Mouse (Mus musculus) neutrophil, adult 5-6 weeks (primary cell): ENCODE data around the gene Gabrb1. TPM values are rescaled to one million over a fixed set of nuclear protein-coding genes. Genes with fewer than 3 reads are reported as not detected.
"Not testable (repeated sequence)": the region's sequence is repeated elsewhere in the genome, so short reads cannot be mapped to it uniquely, and the experiment has no call there.

ENCODE experiments used
- ATAC-seq: fragments of 151-379, 151-347 bp; 2 replicates; pipeline ENCODE4 v1.8.0; 2017; ENCODE audit warnings: mild to moderate bottlenecking, moderate TSS enrichment; ENCODE audit not compliant: insufficient number of reproducible peaks, poor library complexity, low FRiP score, severe bottlenecking; ENCODE audit errors: extremely low read depth
- total RNA-seq: library from RNA; stranded (forward); fragments of 200-1000 nt; gene quantifications from 2 replicates; pipeline ENCODE4 v1.2.3, GENCODE M21; 2017

Gene Gabrb1
- total RNA-seq, 1 experiment from 2014 or later, result under 0.01 TPM

- ATAC-seq, result no peak
These were observed 476.0 kb downstream of the Gabrb1 start for GRCm38 (mm10) chr5:72133906-72134305.

DNA sequence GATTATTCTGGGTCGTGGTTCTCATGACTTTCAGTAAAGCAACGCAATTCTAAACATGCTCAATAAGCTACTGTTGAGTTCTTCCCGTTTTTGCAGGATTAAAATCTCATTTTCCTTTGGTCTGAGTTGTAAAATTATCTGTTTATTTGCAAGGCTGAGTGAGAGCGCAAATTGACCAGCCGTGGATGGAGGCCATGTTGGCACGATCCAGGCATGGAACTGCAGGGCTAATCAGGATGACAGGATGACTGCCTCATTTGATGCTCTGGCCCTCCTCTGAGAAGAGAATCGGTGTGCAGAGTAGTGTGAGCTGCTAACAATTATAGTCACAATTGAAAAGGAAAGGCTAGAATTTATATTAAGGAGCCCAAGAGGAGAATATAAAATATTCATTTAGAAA lies 480.3 kb downstream of the Gabrb1 start:
- ATAC-seq, result no peak

DNA sequence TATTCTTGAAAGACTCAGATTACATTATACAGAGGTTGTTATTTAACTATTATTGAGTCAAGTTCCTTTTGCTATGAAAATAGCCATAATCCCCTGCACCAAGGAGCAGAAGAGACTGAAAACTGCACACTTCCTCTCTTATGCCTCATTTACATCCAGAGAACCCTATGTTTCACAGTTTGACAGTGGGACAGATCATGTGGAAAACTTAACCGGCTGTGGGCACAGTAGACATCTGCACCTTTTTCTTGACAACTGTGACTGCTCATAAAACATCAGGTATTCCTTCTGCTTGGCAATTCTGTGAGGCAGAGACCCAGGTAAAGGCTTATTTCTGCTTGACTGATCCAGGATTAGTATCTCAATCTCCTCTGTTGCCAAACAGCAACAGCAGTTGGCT lies 481.7 kb downstream of the Gabrb1 start:
- ATAC-seq, result no peak

- ATAC-seq, result no peak
These were observed 490.8 kb downstream of the Gabrb1 start for GRCm38 (mm10) chr5:72148679-72149078.

DNA sequence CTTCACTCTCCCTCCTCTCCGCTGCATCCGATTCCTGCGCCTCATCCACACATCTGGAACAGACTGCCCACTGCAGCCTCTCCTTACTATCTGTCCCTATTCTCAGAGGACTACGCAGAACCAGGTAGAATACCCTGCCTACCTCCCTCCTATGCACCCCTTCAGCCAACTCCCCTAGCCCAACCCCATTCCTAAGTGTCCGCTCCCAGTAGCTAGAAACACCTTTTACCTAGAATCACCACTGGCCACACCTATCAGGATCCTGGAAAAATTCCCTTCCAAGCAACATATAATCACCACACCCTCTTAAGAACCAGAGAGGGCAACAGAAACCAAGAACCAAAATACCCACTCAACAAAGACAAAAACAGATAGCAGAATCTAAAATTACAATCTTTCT lies 493.0 kb downstream of the Gabrb1 start:
- no peak for ATAC-seq

DNA sequence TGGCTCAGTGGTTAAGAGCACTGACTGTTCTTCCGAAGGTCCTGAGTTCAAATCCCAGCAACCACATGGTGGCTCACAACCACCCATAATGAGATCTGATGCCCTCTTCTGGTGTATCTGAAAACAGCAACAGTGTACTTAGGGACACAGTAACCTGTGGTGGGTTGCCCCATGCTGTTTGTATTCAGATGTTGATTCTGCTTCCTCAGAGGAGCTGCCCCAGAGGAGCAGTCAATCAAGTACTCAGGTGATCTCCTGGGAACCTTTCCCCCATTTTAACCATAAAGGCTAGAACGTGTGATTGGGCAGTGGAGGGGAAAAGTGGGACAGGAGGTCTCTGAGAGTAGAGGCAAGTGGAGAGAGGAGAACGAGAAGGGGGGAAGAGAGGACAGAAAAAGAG lies 497.8 kb downstream of the Gabrb1 start:
- ATAC-seq, result not testable (repeated sequence)

GRCm38 (mm10) chr5:72156598-72156997 lies 498.7 kb downstream of the Gabrb1 start:
- ATAC-seq, result no peak

GRCm38 (mm10) chr5:72158667-72159066 lies 500.8 kb downstream of the Gabrb1 start:
- no peak for ATAC-seq

- ATAC-seq, result no peak
These were observed 501.6 kb downstream of the Gabrb1 start for GRCm38 (mm10) chr5:72159537-72159936.

GRCm38 (mm10) chr5:72160781-72161485 lies 503.0 kb downstream of the Gabrb1 start:
- ATAC-seq, result peak; percentile 35; the same call in 1 of the 2 replicates

DNA sequence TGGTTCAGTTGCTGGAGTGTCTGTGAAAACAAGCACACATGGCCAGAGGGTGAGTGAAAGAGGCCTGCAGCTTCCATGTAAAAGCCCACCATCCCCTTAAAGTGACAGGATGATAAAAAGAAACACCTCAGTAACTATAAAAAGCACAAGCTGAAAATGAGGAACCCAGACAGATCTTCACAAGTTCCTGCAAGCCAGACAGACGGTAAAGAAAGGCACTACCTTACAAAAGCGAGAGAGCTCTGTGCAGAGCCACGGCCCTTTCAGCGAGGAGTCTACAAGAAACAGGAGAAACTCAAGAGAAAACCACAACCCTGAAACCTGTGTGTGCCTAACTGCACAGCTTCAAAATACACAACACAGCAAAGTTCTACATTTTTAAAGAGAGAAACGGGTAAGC lies 504.9 kb downstream of the Gabrb1 start:
- ATAC-seq, result peak; percentile 42

DNA sequence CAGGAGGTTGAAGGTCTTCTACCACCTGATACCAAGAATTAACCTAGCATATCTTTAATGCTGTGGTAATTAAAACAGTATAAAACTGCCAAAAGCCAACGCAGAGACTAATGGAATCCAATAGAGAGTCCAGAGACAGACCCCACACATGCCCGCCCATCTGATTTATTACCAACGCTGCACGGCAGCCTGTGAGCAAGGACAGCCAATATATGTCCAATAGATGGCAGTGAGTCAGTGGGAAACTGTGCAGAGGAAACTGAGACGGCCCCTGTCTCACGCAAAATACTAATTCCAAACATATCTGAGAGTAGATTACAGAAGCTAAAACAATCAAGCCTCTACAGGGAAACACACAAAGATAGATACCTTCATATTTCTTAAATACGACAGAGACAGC lies 506.5 kb downstream of the Gabrb1 start:
- ATAC-seq, result no peak

GRCm38 (mm10) chr5:72167594-72168284 lies 509.8 kb downstream of the Gabrb1 start, which contains the start of gene Commd8:
Gene Commd8 (minus strand): TSS chr5:72168189.
- ATAC-seq, result peak; percentile 81

- no peak for ATAC-seq
These were observed 510.3 kb downstream of the Gabrb1 start for GRCm38 (mm10) chr5:72168285-72168621.

DNA sequence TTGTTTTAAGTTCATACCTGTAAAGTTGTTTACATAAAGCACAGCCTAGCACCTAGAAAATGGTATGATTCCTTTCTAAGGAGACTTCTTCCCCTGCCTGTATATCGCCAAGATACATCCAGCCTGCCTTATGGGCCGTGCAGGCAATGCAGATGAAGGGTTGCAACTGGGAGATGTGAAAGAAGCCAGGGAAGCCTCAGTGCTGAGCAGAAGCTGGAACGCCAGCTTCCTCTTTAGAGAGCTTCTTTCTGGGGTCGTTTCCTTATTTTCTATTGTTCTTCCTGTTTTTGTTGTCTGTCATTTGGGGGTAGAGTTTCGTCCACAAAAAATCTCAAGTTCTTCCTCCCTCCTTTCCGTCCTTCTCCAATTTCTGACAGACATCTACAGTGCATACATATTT lies 512.2 kb downstream of the Gabrb1 start:
- peak; percentile 32; the same call in 1 of the 2 replicates for ATAC-seq

GRCm38 (mm10) chr5:72172675-72173074 lies 514.8 kb downstream of the Gabrb1 start:
- ATAC-seq, result peak; percentile 63

GRCm38 (mm10) chr5:72173521-72173920 lies 515.6 kb downstream of the Gabrb1 start:
- no peak for ATAC-seq

DNA sequence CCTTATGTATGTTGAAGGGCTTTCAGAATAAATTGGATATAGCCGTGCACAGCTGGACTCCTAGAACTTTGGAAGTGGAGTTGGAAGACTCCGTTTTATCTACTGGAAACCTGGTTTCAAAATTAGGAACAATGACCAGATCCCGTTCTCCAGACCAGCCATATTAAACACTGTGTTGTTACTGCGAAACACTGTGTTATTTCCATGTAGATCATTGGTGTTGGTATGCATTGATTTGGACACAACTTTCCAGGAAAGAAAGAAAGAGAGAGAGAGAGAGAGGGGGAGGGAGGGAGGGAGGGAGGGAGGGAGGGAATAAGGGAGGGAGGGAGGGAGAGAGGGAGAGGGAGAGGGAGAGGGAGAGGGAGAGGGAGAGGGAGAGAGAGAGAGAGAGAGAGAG lies 517.1 kb downstream of the Gabrb1 start:
- ATAC-seq, result no peak

DNA sequence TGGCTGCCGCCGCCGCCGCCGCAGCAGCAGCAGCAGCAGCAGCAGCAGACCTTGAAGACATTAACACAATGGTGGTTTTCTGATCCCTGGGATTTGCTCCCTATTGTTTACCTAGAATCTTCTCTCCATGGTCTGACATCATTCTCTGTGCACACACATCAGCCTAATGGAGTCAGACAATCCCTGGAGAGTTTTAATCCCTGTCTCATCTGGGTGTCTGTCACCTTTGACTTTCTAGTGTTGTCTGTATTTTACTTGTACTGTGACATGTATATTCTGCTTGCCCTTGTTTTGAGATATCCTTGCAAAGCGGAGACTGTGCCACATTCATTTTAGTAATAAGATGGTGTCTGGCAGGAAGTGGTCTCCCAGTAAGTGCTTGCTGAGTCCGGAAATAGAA lies 517.6 kb downstream of the Gabrb1 start:
- no peak for ATAC-seq

GRCm38 (mm10) chr5:72181194-72181593 lies 523.3 kb downstream of the Gabrb1 start:
- ATAC-seq, result no peak
